Mouse (Mus musculus): ENCODE results near the gene Gm10256. TPM values are rescaled to one million over a fixed set of nuclear protein-coding genes. Genes with fewer than 3 reads are reported as not detected.

Gene Gm10256
- not detected for total RNA-seq (2023)

DNA sequence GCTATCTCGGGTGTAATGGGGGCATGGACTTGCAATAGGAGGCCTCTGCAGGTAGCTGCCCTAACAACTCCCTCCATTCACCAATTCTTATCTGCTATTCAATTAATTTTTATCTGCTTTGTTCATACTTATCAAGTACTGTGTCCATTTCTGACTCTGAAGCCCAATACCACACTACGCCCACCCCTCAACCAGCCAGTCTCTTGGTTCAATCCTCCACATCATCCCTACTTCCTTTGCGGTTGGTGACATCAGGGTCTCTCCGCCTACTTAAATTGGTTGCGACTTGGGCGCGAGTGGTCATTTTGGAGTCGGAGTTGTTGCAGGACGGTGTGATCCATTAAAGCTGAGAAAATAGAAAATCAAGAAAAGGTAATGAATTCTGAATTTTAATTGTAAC is at the start of gene Gm10256, which contains the start of gene Rbmy:
Gm10256 (plus strand) TSS at position 320 of the 400 bp plus-strand sequence.
Rbmy (plus strand) TSS at position 301 of the 400 bp plus-strand sequence.

DNA sequence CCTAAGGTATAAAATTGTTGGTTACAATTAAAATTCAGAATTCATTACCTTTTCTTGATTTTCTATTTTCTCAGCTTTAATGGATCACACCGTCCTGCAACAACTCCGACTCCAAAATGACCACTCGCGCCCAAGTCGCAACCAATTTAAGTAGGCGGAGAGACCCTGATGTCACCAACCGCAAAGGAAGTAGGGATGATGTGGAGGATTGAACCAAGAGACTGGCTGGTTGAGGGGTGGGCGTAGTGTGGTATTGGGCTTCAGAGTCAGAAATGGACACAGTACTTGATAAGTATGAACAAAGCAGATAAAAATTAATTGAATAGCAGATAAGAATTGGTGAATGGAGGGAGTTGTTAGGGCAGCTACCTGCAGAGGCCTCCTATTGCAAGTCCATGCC is 34.4 kb upstream of the Gm10256 start, which contains the start of gene Gm4064:
Gm4064 (minus strand) TSS at position 101 of the 400 bp plus-strand sequence.

DNA sequence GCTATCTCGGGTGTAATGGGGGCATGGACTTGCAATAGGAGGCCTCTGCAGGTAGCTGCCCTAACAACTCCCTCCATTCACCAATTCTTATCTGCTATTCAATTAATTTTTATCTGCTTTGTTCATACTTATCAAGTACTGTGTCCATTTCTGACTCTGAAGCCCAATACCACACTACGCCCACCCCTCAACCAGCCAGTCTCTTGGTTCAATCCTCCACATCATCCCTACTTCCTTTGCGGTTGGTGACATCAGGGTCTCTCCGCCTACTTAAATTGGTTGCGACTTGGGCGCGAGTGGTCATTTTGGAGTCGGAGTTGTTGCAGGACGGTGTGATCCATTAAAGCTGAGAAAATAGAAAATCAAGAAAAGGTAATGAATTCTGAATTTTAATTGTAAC is 70.2 kb downstream of the Gm10256 start, which contains the start of gene Gm10352:
Gm10352 (plus strand) TSS at position 301 of the 400 bp plus-strand sequence.

Other genes with a start within 250 kb of the Gm10256 start
- not detected for gene H2al2c, start 231.6 kb upstream of the Gm10256 start, total RNA-seq (2023)
- under 1 TPM in 1 of 2 experiments, not detected in 1; 0.50 TPM for gene Sry, start 167.0 kb upstream of the Gm10256 start, total RNA-seq (2023)
- gene H2al2b, start 110.0 kb upstream of the Gm10256 start, total RNA-seq (2023) = not detected
- gene Gm4064, start 34.5 kb upstream of the Gm10256 start, total RNA-seq (2023) = not detected
- gene Rbmy, start within 50 bp of the Gm10256 start, total RNA-seq (2023) = not detected
- not detected for gene Gm10352, start 70.3 kb downstream of the Gm10256 start, total RNA-seq (2023)
- not detected for gene Gm29289, start 101.9 kb downstream of the Gm10256 start, total RNA-seq (2023)